Mouse (Mus musculus) liver, embryonic 16.5 days (tissue): Measurements from ENCODE around the gene Hpf1. TPM values are rescaled to one million over a fixed set of nuclear protein-coding genes. Genes with fewer than 3 reads are reported as not detected.

ENCODE experiments used
- ATAC-seq: fragments of 200-750 bp; cut with Nextera tagmentation; 2 replicates; pipeline ENCODE4 v1.8.0; 2017; ENCODE audit warnings: low read depth, mild to moderate bottlenecking, moderate number of reproducible peaks, moderate library complexity
- H3K27ac ChIP-seq: fragments of 300-500 bp; sonication (generic); 2 replicates; pipeline ENCODE4 v1.5.1; 2014; ENCODE audit warnings: mild to moderate bottlenecking, low read length
- H3K27me3 ChIP-seq: fragments of 300-500 bp; sonication (generic); 2 replicates; pipeline ENCODE4 v1.6.1; 2014; ENCODE audit warnings: low read depth, low read length, mixed read lengths; ENCODE audit not compliant: control insufficient read depth, insufficient read depth
- H3K36me3 ChIP-seq: fragments of 300-500 bp; sonication (generic); 2 replicates; pipeline ENCODE4 v1.6.1; 2014; ENCODE audit warnings: mild to moderate bottlenecking; ENCODE audit not compliant: control insufficient read depth, insufficient read depth
- H3K4me1 ChIP-seq: fragments of 300-500 bp; sonication (generic); 2 replicates; pipeline ENCODE4 v1.6.1; 2014; ENCODE audit warnings: low read depth, low read length, mixed read lengths; ENCODE audit not compliant: control insufficient read depth
- H3K4me2 ChIP-seq: fragments of 300-500 bp; sonication (generic); 2 replicates; pipeline ENCODE4 v1.6.1; 2014; ENCODE audit warnings: low read depth, low read length, mixed read lengths
- H3K4me3 ChIP-seq: fragments of 300-500 bp; sonication (generic); 2 replicates; pipeline ENCODE4 v1.5.1; 2014; ENCODE audit warnings: low read depth, mild to moderate bottlenecking, low read length
- H3K9ac ChIP-seq: fragments of 300-500 bp; sonication (generic); 2 replicates; pipeline ENCODE4 v1.6.1; 2014; ENCODE audit warnings: low read depth, low read length
- H3K9me3 ChIP-seq: fragments of 300-500 bp; sonication (generic); replicated peaks from 2 replicates; pipeline ENCODE4 v1.6.1; 2016; ENCODE audit warnings: low read length; ENCODE audit not compliant: control insufficient read depth
- WGBS: fragments of 180-500 bp; shearing (Covaris S2); extraction: QIAGEN DNeasy Blood & Tissue Kit; methylation state at CpG from one replicate; pipeline ENCODE4 v1.1.7; 2014; ENCODE audit not compliant: insufficient replicate concordance; 5-methylcytosine and 5-hydroxymethylcytosine counted together
- polyA plus RNA-seq: library from polyadenylated mRNA; unstranded; fragments of >200 nt; fragmentation: Nextera tagmentation; extraction: Ambion mirVana; gene quantifications from 2 replicates; pipeline ENCODE4 v1.2.1, GENCODE M21; 2015

The Hpf1 gene
- polyA plus RNA-seq, 1 experiment from 2014 or later: 56.7 TPM

DNA sequence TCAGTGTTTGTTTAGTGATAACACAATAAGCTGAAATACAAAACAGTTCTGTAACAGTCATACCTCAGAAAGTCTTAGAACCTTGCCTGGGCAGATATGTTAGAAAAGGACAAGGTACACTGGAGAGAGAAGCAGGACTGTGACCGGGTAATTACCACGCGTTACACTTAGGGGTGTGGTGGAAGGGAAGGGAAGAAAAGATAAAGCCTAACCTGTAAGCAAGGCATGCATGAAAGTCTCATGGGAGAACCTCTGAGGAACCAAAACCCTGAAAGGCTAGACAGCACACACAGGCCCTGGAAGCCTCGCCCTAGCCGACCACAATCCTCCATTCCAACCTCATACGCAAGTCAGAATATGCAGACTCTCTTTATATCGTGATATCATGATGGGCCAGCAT lies 66.6 kb downstream of the Hpf1 start:
- no peaks in the 10 kb centered on the region for H3K36me3 ChIP-seq
- peak overlapping the region; percentile 66 for H3K4me2 ChIP-seq
- H3K4me3 ChIP-seq: peak overlapping the region; percentile 32
- peak overlapping the region; percentile 97 for H3K27ac ChIP-seq
- peak overlapping the region; percentile 46 for H3K9ac ChIP-seq
- no peaks in the 10 kb centered on the region for H3K27me3 ChIP-seq
- ATAC-seq: peak; percentile 73
- WGBS: 24% methylated on average over 7 of the region's 7 CpGs
- no peaks in the 10 kb centered on the region for H3K9me3 ChIP-seq
- peaks cover 31% of the 10 kb centered on the region for H3K4me1 ChIP-seq

Other genes starting within 250 kb of the Hpf1 start
- gene Clcn3, start 92.9 kb downstream of the Hpf1 start, polyA plus RNA-seq: 39.4 and 41.2 TPM in 2 replicates
- 7.1 and 7.9 TPM in 2 replicates for gene Nek1, start 102.8 kb downstream of the Hpf1 start, polyA plus RNA-seq